Mouse (Mus musculus): Measurements from ENCODE around the gene Rrp12.

The Rrp12 gene

GRCm38 (mm10) chr19:41822589-41822988 is 73.4 kb downstream of the Rrp12 start:
- no peak for DNase-seq

- DNase-seq: no peak
These were observed 74.5 kb downstream of the Rrp12 start for GRCm38 (mm10) chr19:41821436-41821835.

GRCm38 (mm10) chr19:41818749-41819148 is 77.2 kb downstream of the Rrp12 start:
- DNase-seq: no peak

GRCm38 (mm10) chr19:41817325-41817724 is 78.6 kb downstream of the Rrp12 start:
- no peak for DNase-seq

GRCm38 (mm10) chr19:41816915-41817314 is 79.1 kb downstream of the Rrp12 start:
- no peak for DNase-seq

GRCm38 (mm10) chr19:41816410-41816809 is 79.6 kb downstream of the Rrp12 start:
- DNase-seq: no peak

GRCm38 (mm10) chr19:41813374-41813773 is 82.6 kb downstream of the Rrp12 start:
- no peak for DNase-seq
